Mouse (Mus musculus) bone marrow, adult 2 months (tissue): ENCODE measurements at regions not wholly inside any gene's neighbourhood (a gene's known extent, or its start where the extent isn't known, plus 50 kb on each side); places are given as distances from the start of the nearest gene placed in this dataset.
"Not testable (repeated sequence)": the region's sequence is repeated elsewhere in the genome, so short reads cannot be mapped to it uniquely, and the experiment has no call there.

Experiments used
- CTCF ChIP-seq: fragments of 200-500 bp; IDR thresholded peaks from 2 replicates; pipeline ENCODE4 v1.5.1; 2011; ENCODE audit warnings: low read length, control low read depth; ENCODE audit not compliant: control insufficient read depth, insufficient read depth
- POLR2A ChIP-seq: fragments of 200-500 bp; IDR thresholded peaks from 2 replicates; pipeline ENCODE4 v1.6.1; 2011; ENCODE audit warnings: low read depth, mild to moderate bottlenecking, control low read depth, low read length, borderline replicate concordance; ENCODE audit not compliant: control insufficient read depth

- TF ChIP-seq POLR2A, CTCF: not testable (repeated sequence)
These were observed 73.3 kb upstream of the Btbd11 start for GRCm38 (mm10) chr10:85313331-85313730.
